Mouse (Mus musculus) heart, postnatal 0 days (tissue): Measurements from ENCODE around the gene Itfg1.

Source experiments
- CTCF ChIP-seq: IDR thresholded peaks from 2 replicates; pipeline ENCODE4 v1.5.1; 2016; ENCODE audit warnings: antibody characterized with exemption, control low read depth, low read depth
- EP300 ChIP-seq: IDR thresholded peaks from 2 replicates; pipeline ENCODE4 v1.6.1; 2016; ENCODE audit warnings: antibody characterized with exemption, low read depth

GRCm38 (mm10) chr8:85788341-85788740 is 52.4 kb downstream of the Itfg1 start:
- no peak for TF ChIP-seq CTCF
- TF ChIP-seq EP300, result no peak
